Mouse (Mus musculus) E14TG2a.4 (cell line): ENCODE measurements around the gene Selenof.

Experiments
- H3K27me3 ChIP-seq: 2 replicates; pipeline ENCODE4 v1.6.1; 2014; ENCODE audit warnings: low read length, control low read depth; ENCODE audit not compliant: insufficient read depth
- H3K36me3 ChIP-seq: 2 replicates; pipeline ENCODE4 v1.6.1; 2014; ENCODE audit warnings: low read length, control low read depth; ENCODE audit not compliant: insufficient read depth
- H3K4me1 ChIP-seq: replicated peaks from 2 replicates; pipeline ENCODE4 v1.6.1; 2014; ENCODE audit warnings: low read depth, low read length, control low read depth
- H3K4me3 ChIP-seq: replicated peaks from 2 replicates; pipeline ENCODE4 v1.5.1; 2014; ENCODE audit warnings: mild to moderate bottlenecking, low read length
- H3K9me3 ChIP-seq: 2 replicates; pipeline ENCODE4 v1.6.1; 2014; ENCODE audit warnings: low read length, control low read depth
- CTCF ChIP-seq: conservative IDR thresholded peaks from 2 replicates; pipeline ENCODE4 v1.5.1; 2014; ENCODE audit warnings: low read length
- NANOG ChIP-seq: IDR thresholded peaks from 2 replicates; pipeline ENCODE4 v1.6.1; 2014; ENCODE audit warnings: borderline replicate concordance, low read length, mixed read lengths
- POU5F1 ChIP-seq: IDR thresholded peaks from 2 replicates; pipeline ENCODE4 v1.6.1; 2014; ENCODE audit warnings: low read length, borderline replicate concordance

Gene Selenof

DNA sequence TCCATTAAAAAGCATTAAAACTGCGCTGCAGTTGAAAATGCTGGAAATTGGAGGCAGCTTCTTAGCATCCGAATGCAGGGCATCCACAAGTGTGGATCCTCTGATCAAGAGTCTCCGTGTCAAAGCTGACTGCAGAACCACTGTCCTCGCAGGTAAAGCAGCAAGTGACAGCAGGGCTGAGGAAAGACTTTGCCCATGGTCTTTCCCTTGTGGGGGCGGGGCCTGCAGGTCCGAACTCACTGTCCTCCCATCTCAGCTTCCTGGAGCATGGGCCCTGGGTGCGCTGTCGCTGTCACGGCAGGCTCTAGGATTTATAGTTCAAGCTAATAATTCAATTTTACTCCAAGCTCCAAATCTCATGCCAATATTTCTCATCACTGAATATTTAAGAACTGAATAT is 15.6 kb upstream of the Selenof start:
- H3K4me3 ChIP-seq: 0 out of 2 replicates have a peak overlapping the region, but pooled peaks have one; percentile 26
- H3K4me1 ChIP-seq: peaks cover 48% of the 10 kb centered on the region
- no peaks in the 10 kb centered on the region for H3K36me3 ChIP-seq
- no peaks in the 10 kb centered on the region; the same call in 1 of the 2 replicates for H3K27me3 ChIP-seq
- H3K9me3 ChIP-seq: no peaks in the 10 kb centered on the region
- TF ChIP-seq NANOG (no peak), POU5F1 (no peak), CTCF (no peak)

- Histone ChIP-seq H3K4me3 (no peak overlapping the region), H3K36me3 (no peaks in the 10 kb centered on the region), H3K4me1 (peaks cover 44% of the 10 kb centered on the region), H3K9me3 (no peaks in the 10 kb centered on the region), H3K27me3 (no peaks in the 10 kb centered on the region; the same call in 1 of the 2 replicates)
- TF ChIP-seq CTCF (no peak), POU5F1 (no peak), NANOG (no peak)
These were observed 15.0 kb upstream of the Selenof start for GRCm38 (mm10) chr3:144555144-144555543.

DNA sequence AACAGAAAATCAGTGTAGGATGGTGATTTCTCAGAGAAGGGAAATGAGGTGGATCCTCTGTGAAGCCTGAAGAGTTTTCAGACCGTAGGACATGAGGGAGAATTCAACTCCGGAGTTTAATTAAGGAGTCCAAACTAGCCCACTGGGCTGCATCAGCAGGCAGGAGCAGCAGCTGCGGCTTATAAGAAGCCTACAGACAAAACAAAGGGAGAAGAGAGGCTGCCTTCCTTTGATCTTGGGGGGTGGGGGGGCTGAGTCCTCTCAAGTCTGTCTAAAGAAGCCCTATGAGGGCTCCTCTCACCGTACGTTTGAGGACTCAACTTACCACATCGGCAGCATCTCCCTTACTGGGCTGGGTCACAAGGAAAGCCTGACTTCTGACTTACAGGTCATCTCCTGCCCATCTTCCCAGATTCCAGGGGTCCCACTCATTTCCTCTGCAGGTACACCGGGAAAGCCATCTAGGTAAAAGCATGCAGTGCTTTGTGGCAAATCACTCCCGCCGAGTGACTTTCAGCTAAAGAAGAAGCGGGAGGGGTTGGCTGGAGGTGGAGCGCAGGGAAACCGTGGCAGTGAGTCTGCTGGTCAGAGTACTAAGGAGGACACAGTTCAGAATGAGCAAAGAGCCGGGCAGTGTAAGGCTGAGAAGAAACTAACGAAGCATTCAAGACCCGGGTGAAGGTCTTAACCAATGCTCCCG is 13.3 kb upstream of the Selenof start:
- H3K4me1 ChIP-seq: peaks cover 55% of the 10 kb centered on the region
- no peaks in the 10 kb centered on the region for H3K36me3 ChIP-seq
- H3K9me3 ChIP-seq: no peaks in the 10 kb centered on the region
- no peak for TF ChIP-seq CTCF
- no peak for TF ChIP-seq POU5F1
- no peak for TF ChIP-seq NANOG
- H3K4me3 ChIP-seq: peak overlapping the region; percentile 68
- H3K27me3 ChIP-seq: no peaks in the 10 kb centered on the region; the same call in 1 of the 2 replicates

DNA sequence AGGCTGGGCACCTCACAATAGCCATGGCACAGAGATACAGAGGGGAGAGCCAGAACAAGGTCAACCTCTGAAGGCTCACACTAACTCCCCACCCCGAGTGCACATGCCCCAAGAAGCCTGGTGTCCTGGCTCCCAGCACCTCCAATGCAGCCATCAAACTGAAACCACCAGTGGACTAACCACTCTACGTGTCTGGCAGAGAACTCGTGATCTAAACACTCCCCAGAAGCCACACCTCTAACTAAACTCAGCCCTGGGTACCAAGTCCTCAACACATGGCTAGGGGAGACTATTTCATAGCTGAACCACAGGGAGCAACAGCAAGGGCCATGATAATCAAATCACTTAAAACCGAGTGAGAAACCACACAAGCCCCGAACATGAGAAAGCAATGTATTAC is 11.8 kb upstream of the Selenof start:
- TF ChIP-seq NANOG (no peak), CTCF (no peak)
- Histone ChIP-seq H3K27me3 (no peaks in the 10 kb centered on the region; the same call in 1 of the 2 replicates), H3K36me3 (no peaks in the 10 kb centered on the region), H3K9me3 (no peaks in the 10 kb centered on the region), H3K4me1 (peaks cover 60% of the 10 kb centered on the region), H3K4me3 (no peak overlapping the region)

DNA sequence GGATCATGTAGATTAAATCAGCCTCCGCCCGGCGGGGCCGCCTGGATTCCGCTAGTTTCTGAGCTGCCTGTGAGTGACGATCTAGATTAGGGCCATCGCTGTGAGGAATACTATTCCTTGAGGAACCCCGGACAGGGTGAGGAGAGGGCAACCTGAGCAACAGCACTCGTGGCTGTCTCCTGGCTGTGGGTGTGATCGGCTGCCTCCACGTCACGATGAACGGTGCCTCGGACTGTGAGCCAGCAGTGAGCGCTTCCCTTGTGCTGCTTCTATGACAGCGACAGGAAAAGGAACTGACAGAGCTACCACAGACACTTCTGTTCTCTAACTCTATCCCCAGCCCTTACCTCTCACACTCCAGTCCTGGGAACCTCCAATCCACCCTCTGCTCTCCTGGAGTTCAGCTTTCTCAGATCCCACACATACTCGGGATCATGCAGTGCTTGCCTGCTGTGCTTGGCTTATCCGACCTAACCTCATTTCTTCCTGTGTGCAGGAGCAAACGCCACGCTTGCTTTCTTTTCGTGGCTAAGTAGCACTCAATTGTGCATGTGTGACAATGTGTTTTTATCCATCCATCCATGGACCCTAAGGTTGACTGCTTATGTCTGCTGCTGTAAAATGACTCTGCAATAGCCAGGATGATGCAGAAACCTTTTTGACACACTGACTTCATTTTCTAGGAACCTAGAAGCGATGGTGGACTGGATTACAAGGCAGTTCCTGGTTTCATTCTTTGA is 8.4 kb upstream of the Selenof start:
- no peaks in the 10 kb centered on the region; the same call in 1 of the 2 replicates for H3K27me3 ChIP-seq
- peaks cover 43% of the 10 kb centered on the region for H3K4me1 ChIP-seq
- TF ChIP-seq POU5F1: no peak
- TF ChIP-seq NANOG: 0 out of 2 replicates have a peak, but pooled peaks have one; percentile 6
- TF ChIP-seq CTCF: no peak
- H3K9me3 ChIP-seq: no peaks in the 10 kb centered on the region
- no peaks in the 10 kb centered on the region for H3K36me3 ChIP-seq
- H3K4me3 ChIP-seq: peak overlapping the region; percentile 43

- H3K9me3 ChIP-seq: no peaks in the 10 kb centered on the region
- H3K27me3 ChIP-seq: peaks cover 10% of the 10 kb centered on the region
- H3K4me3 ChIP-seq: no peak overlapping the region
- no peaks in the 10 kb centered on the region for H3K36me3 ChIP-seq
- TF ChIP-seq POU5F1 (no peak), NANOG (no peak), CTCF (no peak)
- peaks cover 39% of the 10 kb centered on the region for H3K4me1 ChIP-seq
These were observed 6.2 kb upstream of the Selenof start for GRCm38 (mm10) chr3:144563916-144564315.

DNA sequence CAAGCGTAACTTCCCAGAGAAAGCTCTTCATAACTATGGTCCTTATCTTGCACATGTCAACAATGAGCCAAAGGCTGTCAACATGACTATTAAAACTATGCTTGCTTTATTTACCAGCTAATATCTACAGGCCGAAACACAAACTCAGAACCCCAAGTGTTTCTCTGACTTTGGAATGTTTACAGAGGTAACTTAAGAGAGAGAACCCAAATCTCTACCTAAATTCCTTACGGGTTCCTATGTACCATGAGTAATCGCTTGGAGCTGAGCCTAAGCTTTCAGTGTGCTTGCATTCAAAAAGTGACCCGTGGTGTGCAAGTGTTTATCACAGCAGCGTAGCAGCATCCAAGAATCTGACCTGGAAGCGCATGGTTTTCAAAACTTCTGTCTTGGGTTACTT is 4.9 kb upstream of the Selenof start:
- TF ChIP-seq CTCF (no peak), POU5F1 (no peak), NANOG (no peak)
- H3K27me3 ChIP-seq: peaks cover 15% of the 10 kb centered on the region

GRCm38 (mm10) chr3:144568861-144569361 is 1.2 kb upstream of the Selenof start:
- no peak for TF ChIP-seq NANOG
- no peak for TF ChIP-seq POU5F1
- no peak for TF ChIP-seq CTCF
- Histone ChIP-seq H3K36me3 (peaks cover 21% of the 10 kb centered on the region), H3K27me3 (peaks cover 15% of the 10 kb centered on the region), H3K4me1 (peaks cover 52% of the 10 kb centered on the region), H3K9me3 (no peaks in the 10 kb centered on the region), H3K4me3 (peak overlapping the region; percentile 98)

More for the DNA sequence above, 4.9 kb upstream of the Selenof start:
- Histone ChIP-seq H3K4me3 (no peak overlapping the region), H3K36me3 (no peaks in the 10 kb centered on the region), H3K4me1 (peaks cover 41% of the 10 kb centered on the region), H3K9me3 (no peaks in the 10 kb centered on the region)
